Mouse (Mus musculus) embryonic facial prominence, embryonic 11.5 days (tissue): Measurements from ENCODE around the gene Nabp1. TPM values are rescaled to one million over a fixed set of nuclear protein-coding genes. Genes with fewer than 3 reads are reported as not detected.
"Not testable (repeated sequence)": the region's sequence is repeated elsewhere in the genome, so short reads cannot be mapped to it uniquely, and the experiment has no call there.

Experiments
- ATAC-seq: fragments of 200-750 bp; cut with Nextera tagmentation; replicated peaks from 2 replicates; pipeline ENCODE4 v1.8.0; 2017; ENCODE audit warnings: low read depth; ENCODE audit not compliant: insufficient number of reproducible peaks, low FRiP score, low TSS enrichment
- DNase-seq: peaks from one replicate; pipeline ENCODE4 v3.0.0-alpha.2; 2015; ENCODE audit warnings: low spot score
- H3K27ac ChIP-seq: fragments of 300-500 bp; sonication (generic); replicated peaks from 2 replicates; pipeline ENCODE4 v1.5.1; 2014; ENCODE audit warnings: mild to moderate bottlenecking, low read depth, low read length, control low read depth
- H3K27me3 ChIP-seq: fragments of 300-500 bp; sonication (generic); 2 replicates; pipeline ENCODE4 v1.6.1; 2014; ENCODE audit warnings: mild to moderate bottlenecking, low read length, moderate library complexity, mixed read lengths; ENCODE audit not compliant: control insufficient read depth, insufficient read depth
- H3K36me3 ChIP-seq: fragments of 300-500 bp; sonication (generic); replicated peaks from 2 replicates; pipeline ENCODE4 v1.6.1; 2014; ENCODE audit warnings: low read depth, mild to moderate bottlenecking, low read length, moderate library complexity, mixed read lengths; ENCODE audit not compliant: control insufficient read depth, insufficient read depth
- H3K4me1 ChIP-seq: fragments of 300-500 bp; sonication (generic); 2 replicates; pipeline ENCODE4 v1.6.1; 2014; ENCODE audit warnings: low read length, mixed read lengths; ENCODE audit not compliant: control insufficient read depth, insufficient read depth
- H3K4me2 ChIP-seq: fragments of 300-500 bp; sonication (generic); 2 replicates; pipeline ENCODE4 v1.6.1; 2014; ENCODE audit warnings: low read depth, mild to moderate bottlenecking, control low read depth, low read length, moderate library complexity
- H3K4me3 ChIP-seq: fragments of 300-500 bp; sonication (generic); 2 replicates; pipeline ENCODE4 v1.5.1; 2014; ENCODE audit warnings: low read depth, low read length, control low read depth
- H3K9ac ChIP-seq: fragments of 300-500 bp; sonication (generic); replicated peaks from 2 replicates; pipeline ENCODE4 v1.6.1; 2014; ENCODE audit warnings: mild to moderate bottlenecking, control low read depth, low read length
- H3K9me3 ChIP-seq: fragments of 300-500 bp; sonication (generic); replicated peaks from 2 replicates; pipeline ENCODE4 v1.6.1; 2016; ENCODE audit warnings: mild to moderate bottlenecking, low read length, inconsistent platforms, mixed read lengths; ENCODE audit not compliant: control insufficient read depth
- WGBS: fragments of 180-500 bp; shearing (Covaris S2); extraction: QIAGEN DNeasy Blood & Tissue Kit; methylation state at CpG from one replicate; pipeline ENCODE4 v1.1.7; 2014; 5-methylcytosine and 5-hydroxymethylcytosine counted together
- polyA plus RNA-seq: library from polyadenylated mRNA; unstranded; fragments of >200 nt; fragmentation: Nextera tagmentation; extraction: Ambion mirVana; gene quantifications from 2 replicates; pipeline ENCODE4 v1.2.1, GENCODE M21; 2014

The Nabp1 gene
- polyA plus RNA-seq, 1 experiment from 2014 or later: 7.9 TPM

- Histone ChIP-seq H3K4me2 (no peak overlapping the region), H3K36me3 (no peaks in the 10 kb centered on the region), H3K4me1 (no peaks in the 10 kb centered on the region), H3K27ac (no peak overlapping the region), H3K27me3 (no peaks in the 10 kb centered on the region), H3K4me3 (no peak overlapping the region), H3K9me3 (no peaks in the 10 kb centered on the region), H3K9ac (no peak overlapping the region)
- ATAC-seq (no peak), DNase-seq (no peak)
- 96% methylated on average over 9 of the region's 9 CpGs for WGBS
Measured at GRCm38 (mm10) chr1:51426298-51426697, 51.9 kb downstream of the Nabp1 start.

- H3K27me3 ChIP-seq, H3K36me3 ChIP-seq, H3K9me3 ChIP-seq, H3K27ac ChIP-seq, H3K4me1 ChIP-seq, H3K4me2 ChIP-seq, DNase-seq, ATAC-seq, H3K4me3 ChIP-seq, H3K9ac ChIP-seq: not testable (repeated sequence)
- WGBS: 92% methylated on average over 8 of the region's 8 CpGs
Measured at GRCm38 (mm10) chr1:51421029-51421428, 57.2 kb downstream of the Nabp1 start.

- WGBS: 68% methylated on average over 5 of the region's 5 CpGs
- Histone ChIP-seq H3K27me3 (no peaks in the 10 kb centered on the region), H3K4me1 (no peaks in the 10 kb centered on the region), H3K36me3 (no peaks in the 10 kb centered on the region), H3K9me3 (no peaks in the 10 kb centered on the region), H3K9ac (no peak overlapping the region), H3K4me3 (no peak overlapping the region), H3K4me2 (no peak overlapping the region), H3K27ac (no peak overlapping the region)
- ATAC-seq (no peak), DNase-seq (peak; percentile 25)
Measured at GRCm38 (mm10) chr1:51418753-51419152, 59.5 kb downstream of the Nabp1 start.

Other genes starting within 250 kb of the Nabp1 start
- gene Cavin2, start 189.3 kb downstream of the Nabp1 start, polyA plus RNA-seq: 9.3 and 10.4 TPM in 2 replicates